Mouse (Mus musculus) C2C12 (cell line): ENCODE results near the gene Micu1.

Source experiments
- CEBPB ChIP-seq: IDR thresholded peaks from one replicate; pipeline ENCODE4 v1.6.1; 2011; ENCODE audit warnings: low read depth, mild to moderate bottlenecking, control low read depth, moderate library complexity
- CTCF ChIP-seq: IDR thresholded peaks from one replicate; pipeline ENCODE4 v1.5.1; 2011; ENCODE audit not compliant: control insufficient read depth, insufficient read depth, insufficient read length
- MAX ChIP-seq: IDR thresholded peaks from one replicate; pipeline ENCODE4 v1.6.1; 2011; ENCODE audit warnings: mild to moderate bottlenecking, control low read depth
- MYOD1 ChIP-seq: IDR thresholded peaks from one replicate; pipeline ENCODE4 v1.6.1; 2011; ENCODE audit warnings: low read depth; ENCODE audit not compliant: control insufficient read depth, insufficient read length
- MYOG ChIP-seq: IDR thresholded peaks from one replicate; pipeline ENCODE4 v1.6.1; 2011; ENCODE audit not compliant: control insufficient read depth, insufficient read length; ENCODE audit errors: extremely low read depth
- USF1 ChIP-seq: IDR thresholded peaks from one replicate; pipeline ENCODE4 v1.6.1; 2011; ENCODE audit warnings: low read depth, mild to moderate bottlenecking, control low read depth, moderate library complexity

DNA sequence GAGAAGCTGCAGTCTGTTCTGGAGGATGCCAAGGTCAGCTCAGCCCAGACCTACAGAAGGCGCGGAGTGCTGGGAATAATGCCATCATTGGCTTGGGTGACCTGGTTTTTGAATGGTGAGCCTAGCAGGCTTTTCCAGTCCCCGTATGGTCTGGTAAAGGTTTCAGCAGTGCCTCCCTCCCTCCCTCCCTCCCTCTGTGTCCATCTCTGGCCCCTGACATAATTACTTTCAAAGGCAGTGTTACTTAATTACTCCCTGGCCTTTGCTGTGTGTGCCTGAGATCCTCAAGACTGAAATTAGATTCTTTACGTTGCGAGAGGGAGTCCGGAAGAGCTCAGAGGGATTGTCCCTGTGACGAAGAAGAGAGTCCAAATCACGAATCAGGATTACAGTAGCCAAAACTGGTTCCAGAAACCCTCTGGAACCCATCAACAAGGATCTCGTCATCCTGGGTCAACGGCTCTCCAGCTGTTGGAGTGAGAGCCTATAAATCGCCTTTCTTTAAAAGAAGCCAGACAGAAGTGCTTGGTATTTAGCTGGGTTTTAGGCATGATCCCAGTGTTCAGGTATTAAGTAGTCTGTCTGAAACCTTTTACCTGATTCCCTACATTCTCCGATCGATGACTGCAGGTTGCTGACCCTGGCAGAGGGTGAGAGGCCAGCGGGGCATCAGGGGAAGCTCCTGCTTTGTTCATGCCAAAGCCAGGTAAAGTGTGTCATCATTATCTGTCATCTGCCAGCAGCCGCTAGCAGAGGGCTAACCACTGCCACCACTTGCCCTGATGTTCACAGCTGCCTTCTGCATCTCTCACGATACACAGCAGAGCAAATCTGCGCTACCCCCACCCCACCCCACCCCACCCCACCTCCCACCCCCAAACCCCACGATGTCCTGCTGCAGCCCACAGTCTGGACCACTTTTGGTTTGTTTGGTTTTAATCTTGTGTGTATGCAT lies 82.7 kb downstream of the Micu1 start:
- no peak for TF ChIP-seq MYOD1
- no peak for TF ChIP-seq CTCF
- TF ChIP-seq MYOG: no peak
- no peak for TF ChIP-seq MAX
- no peak for TF ChIP-seq USF1
- TF ChIP-seq CEBPB: no peak
